Mouse (Mus musculus): ENCODE measurements around the gene Kcnb1. TPM values are rescaled to one million over a fixed set of nuclear protein-coding genes. Genes with fewer than 3 reads are reported as not detected.

The Kcnb1 gene
- polyA plus RNA-seq, 1 experiment from 2014 or later, result 0.24 TPM

DNA sequence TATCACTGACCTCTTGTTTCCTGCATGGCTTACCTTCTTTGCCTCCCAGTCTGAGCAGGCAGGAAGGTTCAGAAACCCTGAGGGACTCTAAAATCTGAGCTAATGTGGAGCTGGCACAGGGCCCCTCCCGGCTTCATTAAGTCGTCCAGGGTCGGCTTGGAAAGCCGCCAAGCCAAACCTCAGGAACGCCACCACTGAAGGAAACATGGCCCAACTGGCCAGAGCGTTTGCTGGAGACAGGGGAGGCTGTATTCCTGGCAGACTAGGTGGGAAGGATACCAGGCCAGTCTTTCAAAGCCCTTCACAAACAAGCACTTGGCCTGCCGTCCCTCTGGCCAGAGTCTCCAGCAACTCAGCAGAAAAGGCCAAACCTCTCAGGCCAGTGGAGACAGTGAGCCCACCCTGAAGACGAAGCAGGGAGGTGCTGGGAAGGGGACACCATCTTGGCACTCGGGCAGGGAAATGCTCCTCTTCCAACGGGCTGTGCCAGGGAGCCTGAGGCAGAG lies 27.4 kb downstream of the Kcnb1 start:
- no peak for ATAC-seq (ENCODE audit: insufficient number of reproducible peaks, low FRiP score)
- no peak overlapping the region for H3K4me2 ChIP-seq
- no peak overlapping the region for H3K4me3 ChIP-seq
- H3K27me3 ChIP-seq (replicated peaks), result peaks cover 6% of the 10 kb centered on the region; the same call in 1 of the 2 replicates
- H3K9me3 ChIP-seq (replicated peaks), result peaks cover 9% of the 10 kb centered on the region
- WGBS, result 60% methylated on average over 10 of the region's 10 CpGs
- no peaks in the 10 kb centered on the region for H3K36me3 ChIP-seq
- peaks cover 9% of the 10 kb centered on the region for H3K4me1 ChIP-seq (replicated peaks)
- H3K9ac ChIP-seq, result no peak overlapping the region
- 0 out of 2 replicates have a peak overlapping the region, but pooled peaks have one; percentile 19 for H3K27ac ChIP-seq (ENCODE audit: poor library complexity, severe bottlenecking)

DNA sequence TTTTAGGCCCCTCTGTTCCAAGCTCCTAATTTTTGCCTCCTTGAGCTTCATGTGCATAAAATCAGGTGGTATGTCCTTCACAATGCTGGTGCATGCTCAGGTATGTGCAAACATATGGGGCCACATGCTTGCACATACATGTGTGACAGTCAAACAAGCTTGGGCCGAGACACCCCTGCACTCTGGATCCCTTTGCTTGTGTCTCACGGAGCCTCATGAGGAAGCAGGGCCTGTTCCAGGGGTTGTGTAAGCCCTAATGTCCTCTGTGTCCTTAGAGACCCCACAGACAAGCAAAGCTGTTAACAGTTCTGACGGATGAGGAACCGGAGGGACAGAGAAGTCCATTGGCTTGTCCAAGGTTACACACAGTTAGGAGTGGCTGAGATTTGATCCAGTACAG lies 30.2 kb downstream of the Kcnb1 start:
- 79% methylated on average over 4 of the region's 4 CpGs for WGBS
- Histone ChIP-seq H3K4me2 (no peak overlapping the region), H3K27ac (ENCODE audit: poor library complexity, severe bottlenecking) (no peak overlapping the region), H3K4me3 (no peak overlapping the region), H3K4me1 (replicated peaks) (peaks cover 25% of the 10 kb centered on the region), H3K27me3 (replicated peaks) (peaks cover 17% of the 10 kb centered on the region; the same call in 1 of the 2 replicates), H3K9ac (no peak overlapping the region), H3K9me3 (replicated peaks) (peaks cover 9% of the 10 kb centered on the region), H3K36me3 (no peaks in the 10 kb centered on the region)
- no peak for ATAC-seq (ENCODE audit: insufficient number of reproducible peaks, low FRiP score)

GRCm38 (mm10) chr2:167158780-167159179 lies 31.2 kb downstream of the Kcnb1 start:
- no peak overlapping the region for H3K27ac ChIP-seq (ENCODE audit: poor library complexity, severe bottlenecking)

DNA sequence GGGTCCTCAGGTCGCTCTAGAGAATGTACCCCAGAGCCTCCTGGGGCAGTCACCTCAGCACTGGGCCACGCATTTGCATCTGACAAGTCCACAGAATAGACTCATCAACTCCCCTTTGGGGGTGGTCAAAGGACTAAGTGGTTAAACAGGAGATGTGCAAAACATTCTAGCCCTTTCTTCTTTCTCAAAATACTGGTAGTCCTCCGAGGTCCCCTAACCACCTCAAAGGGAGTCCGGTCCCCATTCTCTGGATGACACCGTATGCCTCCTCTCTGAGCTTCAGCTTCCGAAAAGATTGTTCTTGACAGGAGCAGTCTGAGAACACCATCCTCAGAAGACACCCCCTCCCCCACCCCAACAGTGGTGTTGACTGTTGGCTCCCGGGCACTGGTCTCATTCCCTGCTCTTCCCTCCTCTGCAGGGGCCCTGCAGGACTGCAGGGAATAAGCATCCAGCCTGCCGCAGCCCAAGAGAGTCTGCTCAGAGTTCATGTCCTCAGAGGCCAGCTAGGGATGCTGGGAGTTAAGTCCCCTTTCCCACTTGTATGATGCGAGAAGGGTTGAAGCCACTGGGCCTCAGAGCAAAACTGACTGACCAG lies 33.7 kb downstream of the Kcnb1 start:
- WGBS, result 37% methylated on average over 9 of the region's 9 CpGs
- no peak overlapping the region for H3K27ac ChIP-seq (ENCODE audit: poor library complexity, severe bottlenecking)

More at GRCm38 (mm10) chr2:167158780-167159179, 31.2 kb downstream of the Kcnb1 start:
- H3K4me1 ChIP-seq (replicated peaks), result peaks cover 29% of the 10 kb centered on the region
- no peak overlapping the region for H3K4me2 ChIP-seq
- no peak for ATAC-seq (ENCODE audit: insufficient number of reproducible peaks, low FRiP score)
- peaks cover 17% of the 10 kb centered on the region; the same call in 1 of the 2 replicates for H3K27me3 ChIP-seq (replicated peaks)
- peaks cover 9% of the 10 kb centered on the region for H3K9me3 ChIP-seq (replicated peaks)
- no peak overlapping the region for H3K9ac ChIP-seq
- H3K4me3 ChIP-seq, result no peak overlapping the region
- WGBS, result 78% methylated on average over 5 of the region's 5 CpGs
- no peaks in the 10 kb centered on the region for H3K36me3 ChIP-seq

DNA sequence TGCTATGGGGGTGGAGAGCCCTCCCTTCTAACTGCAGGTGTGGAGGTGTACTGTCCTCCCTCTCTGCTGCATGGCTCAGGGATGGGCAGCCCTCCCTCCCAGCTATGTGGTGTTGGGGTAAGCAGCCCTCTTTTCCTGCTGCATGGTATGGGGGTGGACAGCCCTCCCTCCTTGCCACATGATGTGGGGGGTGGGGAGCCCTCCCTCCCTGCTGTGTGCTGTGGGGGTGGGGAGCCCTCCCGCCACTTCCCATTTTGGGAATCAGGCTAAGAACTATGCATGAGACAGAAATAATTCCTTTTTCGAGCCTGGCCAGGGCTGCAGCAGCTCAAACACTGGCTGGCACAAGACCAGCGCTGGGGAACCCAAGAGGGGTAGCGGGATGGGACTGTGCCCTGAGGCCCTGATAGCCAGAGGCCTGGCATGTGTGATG lies 34.4 kb downstream of the Kcnb1 start:
- 51% methylated on average over 4 of the region's 4 CpGs for WGBS
- ATAC-seq (ENCODE audit: insufficient number of reproducible peaks, low FRiP score), result 0 out of 2 replicates have a peak, but pooled peaks have one; percentile 41
- Histone ChIP-seq H3K27ac (ENCODE audit: poor library complexity, severe bottlenecking) (no peak overlapping the region), H3K27me3 (replicated peaks) (peaks cover 20% of the 10 kb centered on the region; the same call in 1 of the 2 replicates), H3K4me1 (replicated peaks) (peaks cover 22% of the 10 kb centered on the region), H3K4me3 (no peak overlapping the region), H3K36me3 (no peaks in the 10 kb centered on the region), H3K4me2 (no peak overlapping the region), H3K9ac (0 out of 2 replicates have a peak overlapping the region, but pooled peaks have one; percentile 1), H3K9me3 (replicated peaks) (peaks cover 9% of the 10 kb centered on the region; the same call in 1 of the 2 replicates)

More for the DNA sequence above, 33.7 kb downstream of the Kcnb1 start:
- Histone ChIP-seq H3K27me3 (replicated peaks) (peaks cover 20% of the 10 kb centered on the region; the same call in 1 of the 2 replicates), H3K4me1 (replicated peaks) (peaks cover 22% of the 10 kb centered on the region), H3K4me3 (no peak overlapping the region), H3K9me3 (replicated peaks) (peaks cover 10% of the 10 kb centered on the region; the same call in 1 of the 2 replicates), H3K36me3 (no peaks in the 10 kb centered on the region), H3K9ac (no peak overlapping the region), H3K4me2 (no peak overlapping the region)
- no peak for ATAC-seq (ENCODE audit: insufficient number of reproducible peaks, low FRiP score)

GRCm38 (mm10) chr2:167150880-167151279 lies 39.1 kb downstream of the Kcnb1 start:
- Histone ChIP-seq H3K9me3 (replicated peaks) (peaks cover 9% of the 10 kb centered on the region; the same call in 1 of the 2 replicates), H3K4me2 (no peak overlapping the region), H3K27me3 (replicated peaks) (peaks cover 16% of the 10 kb centered on the region), H3K9ac (no peak overlapping the region), H3K36me3 (no peaks in the 10 kb centered on the region), H3K4me1 (replicated peaks) (peaks cover 15% of the 10 kb centered on the region), H3K4me3 (no peak overlapping the region), H3K27ac (ENCODE audit: poor library complexity, severe bottlenecking) (no peak overlapping the region)
- WGBS, result 89% methylated on average over 6 of the region's 6 CpGs
- no peak for ATAC-seq (ENCODE audit: insufficient number of reproducible peaks, low FRiP score)

DNA sequence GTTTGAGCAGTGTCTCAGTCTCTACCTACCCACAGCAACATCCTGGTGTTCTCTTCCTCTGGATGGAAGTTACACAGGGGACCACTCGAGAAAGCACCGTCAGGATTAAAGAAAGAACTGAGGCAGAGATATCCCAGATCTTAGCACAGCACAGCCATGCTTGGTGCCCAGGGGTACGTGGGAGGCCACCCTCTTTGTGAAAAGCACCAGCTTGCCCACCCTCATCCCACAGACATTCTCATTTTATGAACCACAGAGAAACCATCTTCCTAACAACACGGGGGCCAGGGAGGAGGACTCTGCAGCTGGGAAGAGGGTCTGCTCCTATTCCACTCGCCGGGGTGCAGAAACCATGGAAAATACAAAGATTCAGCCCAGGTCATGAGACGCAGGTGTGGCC lies 39.8 kb downstream of the Kcnb1 start:
- ATAC-seq (ENCODE audit: insufficient number of reproducible peaks, low FRiP score), result no peak
- Histone ChIP-seq H3K9me3 (replicated peaks) (peaks cover 9% of the 10 kb centered on the region; the same call in 1 of the 2 replicates), H3K36me3 (no peaks in the 10 kb centered on the region), H3K27me3 (replicated peaks) (peaks cover 16% of the 10 kb centered on the region), H3K9ac (no peak overlapping the region), H3K4me3 (no peak overlapping the region), H3K4me2 (no peak overlapping the region), H3K4me1 (replicated peaks) (peaks cover 7% of the 10 kb centered on the region), H3K27ac (ENCODE audit: poor library complexity, severe bottlenecking) (no peak overlapping the region)
- 87% methylated on average over 7 of the region's 7 CpGs for WGBS

GRCm38 (mm10) chr2:167149035-167149434 lies 40.9 kb downstream of the Kcnb1 start:
- H3K27me3 ChIP-seq (replicated peaks), result peaks cover 27% of the 10 kb centered on the region
- no peak overlapping the region for H3K9ac ChIP-seq
- 87% methylated on average over 6 of the region's 6 CpGs for WGBS
- no peak overlapping the region for H3K27ac ChIP-seq (ENCODE audit: poor library complexity, severe bottlenecking)
- H3K4me1 ChIP-seq (replicated peaks), result no peaks in the 10 kb centered on the region; the same call in 1 of the 2 replicates
- no peak for ATAC-seq (ENCODE audit: insufficient number of reproducible peaks, low FRiP score)
- no peak overlapping the region for H3K4me3 ChIP-seq
- H3K9me3 ChIP-seq (replicated peaks), result peaks cover 9% of the 10 kb centered on the region; the same call in 1 of the 2 replicates
- H3K4me2 ChIP-seq, result no peak overlapping the region
- H3K36me3 ChIP-seq, result no peaks in the 10 kb centered on the region

DNA sequence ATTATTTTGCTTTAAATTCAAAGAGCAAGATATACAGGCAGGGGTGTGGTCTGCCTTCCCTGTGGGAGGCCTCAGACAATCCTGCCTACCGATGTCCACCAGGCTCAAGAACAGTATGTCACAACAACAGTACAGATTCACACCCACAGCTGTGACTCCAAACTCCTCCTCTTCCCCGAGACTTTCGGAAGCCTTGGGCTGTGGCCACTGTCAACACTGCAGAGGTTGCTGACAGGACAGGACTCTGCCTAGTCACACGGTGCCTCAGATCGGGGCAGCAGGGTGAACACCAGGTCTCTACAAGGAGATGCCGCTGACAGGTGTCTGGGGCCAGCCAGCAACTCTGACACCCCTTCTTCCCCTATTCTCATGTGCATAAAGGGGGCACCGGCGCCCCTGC lies 42.2 kb downstream of the Kcnb1 start:
- no peaks in the 10 kb centered on the region; the same call in 1 of the 2 replicates for H3K4me1 ChIP-seq (replicated peaks)
- H3K9me3 ChIP-seq (replicated peaks), result peaks cover 9% of the 10 kb centered on the region; the same call in 1 of the 2 replicates
- no peak overlapping the region for H3K4me2 ChIP-seq
- no peak overlapping the region for H3K4me3 ChIP-seq
- ATAC-seq (ENCODE audit: insufficient number of reproducible peaks, low FRiP score), result no peak
- no peaks in the 10 kb centered on the region for H3K36me3 ChIP-seq
- peaks cover 30% of the 10 kb centered on the region for H3K27me3 ChIP-seq (replicated peaks)
- 50% methylated on average over 8 of the region's 8 CpGs for WGBS
- H3K27ac ChIP-seq (ENCODE audit: poor library complexity, severe bottlenecking), result no peak overlapping the region
- H3K9ac ChIP-seq, result no peak overlapping the region

- Histone ChIP-seq H3K9ac (no peak overlapping the region), H3K4me3 (no peak overlapping the region), H3K36me3 (no peaks in the 10 kb centered on the region), H3K27me3 (replicated peaks) (peaks cover 30% of the 10 kb centered on the region), H3K4me2 (no peak overlapping the region), H3K4me1 (replicated peaks) (no peaks in the 10 kb centered on the region; the same call in 1 of the 2 replicates), H3K27ac (ENCODE audit: poor library complexity, severe bottlenecking) (no peak overlapping the region), H3K9me3 (replicated peaks) (peaks cover under 1% of the 10 kb centered on the region; the same call in 1 of the 2 replicates)
- ATAC-seq (ENCODE audit: insufficient number of reproducible peaks, low FRiP score), result no peak
- 71% methylated on average over 5 of the region's 5 CpGs for WGBS
Observed at GRCm38 (mm10) chr2:167145904-167146303, 44.1 kb downstream of the Kcnb1 start.

- no peak overlapping the region for H3K27ac ChIP-seq (ENCODE audit: poor library complexity, severe bottlenecking)
- H3K36me3 ChIP-seq, result no peaks in the 10 kb centered on the region
- H3K9ac ChIP-seq, result no peak overlapping the region
- H3K4me3 ChIP-seq, result no peak overlapping the region
- H3K27me3 ChIP-seq (replicated peaks), result peaks cover 30% of the 10 kb centered on the region
- peaks cover 5% of the 10 kb centered on the region for H3K4me1 ChIP-seq (replicated peaks)
- WGBS, result 11% methylated on average over 14 of the region's 14 CpGs
- ATAC-seq (ENCODE audit: insufficient number of reproducible peaks, low FRiP score), result no peak
- no peak overlapping the region for H3K4me2 ChIP-seq
- no peaks in the 10 kb centered on the region for H3K9me3 ChIP-seq (replicated peaks)
Observed at GRCm38 (mm10) chr2:167144439-167145307, 45.3 kb downstream of the Kcnb1 start.
